In genomic region chr2:11491471-11491870, GRCm38 (mm10) we compare ENCODE assay signal across 20 mouse cellular contexts.
DNase-seq lines count a peak whose midpoint lies in the region; ATAC-seq and TF ChIP-seq lines count a peak whose summit lies in the region.
"Had no signal": no experiment of that assay in that cellular context is flagged by ENCODE, and none has a peak within 500 bp of the region (broad histone marks: within the 10 kb centered on the region; RNA-seq: fewer than 3 reads in every experiment).

No protein-coding gene starts in this region.

- no peaks in the 10 kb centered on the region; the same call in 1 of the 2 replicates for H3K4me1 ChIP-seq in heart, embryonic 10.5 days
- no peaks in the 10 kb centered on the region for H3K4me1 ChIP-seq in midbrain, postnatal 0 days (ENCODE audit: insufficient read depth, low read length)
- no peaks in the 10 kb centered on the region for H3K4me1 ChIP-seq in midbrain, embryonic 15.5 days

- peak; percentile 60 for DNase-seq in heart, adult 11 months
- no peak for DNase-seq in heart, embryonic 10.5 days (ENCODE audit: low spot score)
- DNase-seq in layer of hippocampus, adult 2 months (ENCODE audit: low spot score in 2 of 2) = no peak
- DNase-seq in layer of hippocampus, adult 8-10 months (ENCODE audit: low spot score in 2 of 2) = no peak
- DNase-seq in midbrain, postnatal 0 days (ENCODE audit: low spot score) = peak; percentile 55
- DNase-seq in brain, embryonic 14.5 days (ENCODE audit: low read depth) = peak; percentile 28
- DNase-seq in cerebellum, adult 11 months = no peak
- DNase-seq: adrenal gland, adult 8-10 months; cerebellum, postnatal 10 days; gastrocnemius, postnatal 25 days; layer of hippocampus, adult 9-11 months; left cerebral cortex, postnatal 4 days; liver; lung, adult 18-20 months; right cerebral cortex, adult 18-20 months; spleen, adult 18-20 months; thymus, postnatal 4 days had no signal

- no peak overlapping the region for H3K4me3 ChIP-seq in heart, embryonic 10.5 days
- H3K4me3 ChIP-seq in layer of hippocampus, adult 2 months = no peak overlapping the region
- H3K4me3 ChIP-seq in midbrain, postnatal 0 days (ENCODE audit: low read depth, low read length) = no peak overlapping the region
- no peak overlapping the region for H3K4me3 ChIP-seq in midbrain, embryonic 15.5 days
- H3K4me3 ChIP-seq: left cerebral cortex, adult 2 months had no signal

- H3K9me3 ChIP-seq in heart, embryonic 10.5 days = no peaks in the 10 kb centered on the region
- H3K9me3 ChIP-seq in midbrain, postnatal 0 days (ENCODE audit: low read length) = no peaks in the 10 kb centered on the region
- no peaks in the 10 kb centered on the region for H3K9me3 ChIP-seq in midbrain, embryonic 15.5 days

- no peak for TF ChIP-seq POLR2A in brain, embryonic 14.5 days (IDR thresholded peaks at IDR 0.05; ENCODE audit: borderline replicate concordance, extremely low read depth, insufficient read depth, insufficient read length, poor library complexity, severe bottlenecking)

- H3K9ac ChIP-seq in midbrain, postnatal 0 days (replicated peaks; ENCODE audit: low read length, poor library complexity, severe bottlenecking) = no peak overlapping the region
- no peak overlapping the region for H3K9ac ChIP-seq in midbrain, embryonic 15.5 days

- no peak for TF ChIP-seq CTCF in layer of hippocampus, adult 2 months (conservative IDR thresholded peaks at IDR 0.05)
- no peak for TF ChIP-seq CTCF in midbrain, postnatal 0 days (IDR thresholded peaks at IDR 0.05)
- TF ChIP-seq CTCF in brain, embryonic 14.5 days (IDR thresholded peaks at IDR 0.05; ENCODE audit: borderline replicate concordance, extremely low read depth, insufficient read depth, insufficient read length) = no peak

- H3K36me3 ChIP-seq in heart, embryonic 10.5 days = peaks cover 80% of the 10 kb centered on the region
- H3K36me3 ChIP-seq in midbrain, postnatal 0 days (ENCODE audit: insufficient read depth, low read length) = peaks cover 60% of the 10 kb centered on the region
- peaks cover 37% of the 10 kb centered on the region; the same call in 1 of the 2 replicates for H3K36me3 ChIP-seq in midbrain, embryonic 15.5 days (replicated peaks)

- H3K27me3 ChIP-seq in heart, embryonic 10.5 days (ENCODE audit: insufficient read depth, poor library complexity, severe bottlenecking) = no peaks in the 10 kb centered on the region
- H3K27me3 ChIP-seq in midbrain, postnatal 0 days (ENCODE audit: insufficient read depth, low read length) = no peaks in the 10 kb centered on the region
- no peaks in the 10 kb centered on the region for H3K27me3 ChIP-seq in midbrain, embryonic 15.5 days (replicated peaks)

- ATAC-seq in midbrain, postnatal 0 days (ENCODE audit: low FRiP score) = no peak
- no peak for ATAC-seq in midbrain, embryonic 15.5 days (replicated peaks)

- no peak overlapping the region for H3K27ac ChIP-seq in heart, embryonic 10.5 days
- peak overlapping the region; percentile 28; the same call in 1 of the 2 replicates for H3K27ac ChIP-seq in layer of hippocampus, adult 2 months
- no peak overlapping the region for H3K27ac ChIP-seq in midbrain, postnatal 0 days (ENCODE audit: low read depth, low read length)
- no peak overlapping the region for H3K27ac ChIP-seq in midbrain, embryonic 15.5 days
- H3K27ac ChIP-seq: kidney, postnatal 0 days; left cerebral cortex, adult 2 months had no signal

- no peak overlapping the region for H3K4me2 ChIP-seq in midbrain, postnatal 0 days (ENCODE audit: low read depth, low read length, poor library complexity, severe bottlenecking)
- H3K4me2 ChIP-seq in midbrain, embryonic 15.5 days = no peak overlapping the region

- 88% methylated on average over 3 of the region's 3 CpGs for WGBS in heart, embryonic 10.5 days
- WGBS in midbrain, postnatal 0 days = 47% methylated on average over 3 of the region's 3 CpGs
- WGBS in midbrain, embryonic 15.5 days = 50% methylated on average over 3 of the region's 3 CpGs

Comparison
In these comparisons a context has a peak if more than half of its experiments do, and no peak if none do; other contexts are left out.
1. DNase-seq: peak in heart, adult 11 months (single experiment), midbrain, postnatal 0 days (single experiment) and brain, embryonic 14.5 days (single experiment); none in heart, embryonic 10.5 days (single experiment), layer of hippocampus, adult 2 months (0 of 2), layer of hippocampus, adult 8-10 months (0 of 2) and cerebellum, adult 11 months (single experiment).